Mouse (Mus musculus) ES-E14 (cell line): ENCODE results near the gene Gm4869. TPM values are rescaled to one million over a fixed set of nuclear protein-coding genes. Genes with fewer than 3 reads are reported as not detected.

Source experiments
- DNase-seq: peaks from one replicate; pipeline ENCODE4 v3.0.0-alpha.2; 2013; ENCODE audit warnings: low read depth, low spot score
- H3K27ac ChIP-seq: 2 replicates; pipeline ENCODE4 v1.5.1; 2012; ENCODE audit warnings: low read depth, mild to moderate bottlenecking, low read length, moderate library complexity, mixed read lengths; ENCODE audit not compliant: poor library complexity, insufficient read depth, severe bottlenecking
- H3K36me3 ChIP-seq: 2 replicates; pipeline ENCODE4 v1.6.1; 2012; ENCODE audit warnings: mild to moderate bottlenecking, low read length, moderate library complexity, mixed read lengths; ENCODE audit not compliant: control insufficient read depth, poor library complexity, insufficient read depth, severe bottlenecking
- H3K4me1 ChIP-seq, 2 experiments: fragments of 150-350 bp in 1 of 2; sonication (generic) in 1 of 2; 2 replicates each; pipeline ENCODE4 v1.6.1; 2012; ENCODE audit warnings: low read length in 2 of 2, mild to moderate bottlenecking in 1 of 2, mixed read lengths in 1 of 2; ENCODE audit not compliant: control insufficient read depth in 2 of 2, insufficient read depth in 2 of 2, poor library complexity in 1 of 2
- H3K4me3 ChIP-seq, 2 experiments: fragments of 150-350 bp in 1 of 2; sonication (generic) in 1 of 2; 2 replicates each; pipeline ENCODE4 v1.5.1; 2012; ENCODE audit warnings: low read length in 2 of 2, low read depth in 1 of 2, mild to moderate bottlenecking in 1 of 2, mixed read lengths in 1 of 2; ENCODE audit not compliant: insufficient read depth in 1 of 2, poor library complexity in 1 of 2, severe bottlenecking in 1 of 2
- H3K9ac ChIP-seq: 2 replicates; pipeline ENCODE4 v1.6.1; 2012; ENCODE audit warnings: low read depth, mild to moderate bottlenecking, low read length, mixed read lengths; ENCODE audit not compliant: poor library complexity, insufficient read depth, severe bottlenecking
- H3K9me3 ChIP-seq: fragments of 150-350 bp; sonication (generic); 2 replicates; pipeline ENCODE4 v1.6.1; 2012; ENCODE audit warnings: low read depth, mild to moderate bottlenecking, low read length; ENCODE audit not compliant: control insufficient read depth, insufficient read depth
- CHD2 ChIP-seq: IDR thresholded peaks from 2 replicates; pipeline ENCODE4 v1.6.1; 2014; ENCODE audit warnings: mild to moderate bottlenecking, low read depth, low read length, inconsistent platforms
- HCFC1 ChIP-seq: IDR thresholded peaks from 2 replicates; pipeline ENCODE4 v1.6.1; 2012; ENCODE audit warnings: low read length, inconsistent platforms, borderline replicate concordance; ENCODE audit not compliant: insufficient read depth
- MAFK ChIP-seq: IDR thresholded peaks from 2 replicates; pipeline ENCODE4 v1.6.1; 2014; ENCODE audit warnings: mild to moderate bottlenecking, low read depth, low read length, inconsistent platforms; ENCODE audit not compliant: insufficient read depth
- ZC3H11A ChIP-seq: IDR thresholded peaks from 2 replicates; pipeline ENCODE4 v1.6.1; 2012; ENCODE audit warnings: low read depth, mild to moderate bottlenecking, inconsistent platforms, low read length, borderline replicate concordance
- ZNF384 ChIP-seq: IDR thresholded peaks from 2 replicates; pipeline ENCODE4 v1.6.1; 2012; ENCODE audit warnings: low read depth, low read length, inconsistent platforms
- in situ Hi-C, 2 experiments: fragments of 600-800 bp; cut with MboI; formaldehyde crosslinking; loops; one replicate each; pipeline ENCODE4 v1.15.1; 2025; ENCODE audit warnings: low sequenced_read_pairs in 2 of 2, inconsistent platforms in 1 of 2; ENCODE audit not compliant: unreplicated experiment in 2 of 2
- total RNA-seq: library from RNA; depleted of rRNA; stranded (reverse); fragments of 300-350 nt; gene quantifications from 2 replicates; pipeline ENCODE4 v1.2.3, GENCODE M21; 2012; rRNA removed

The Gm4869 gene
- total RNA-seq, 1 experiment = 0.13 TPM

DNA sequence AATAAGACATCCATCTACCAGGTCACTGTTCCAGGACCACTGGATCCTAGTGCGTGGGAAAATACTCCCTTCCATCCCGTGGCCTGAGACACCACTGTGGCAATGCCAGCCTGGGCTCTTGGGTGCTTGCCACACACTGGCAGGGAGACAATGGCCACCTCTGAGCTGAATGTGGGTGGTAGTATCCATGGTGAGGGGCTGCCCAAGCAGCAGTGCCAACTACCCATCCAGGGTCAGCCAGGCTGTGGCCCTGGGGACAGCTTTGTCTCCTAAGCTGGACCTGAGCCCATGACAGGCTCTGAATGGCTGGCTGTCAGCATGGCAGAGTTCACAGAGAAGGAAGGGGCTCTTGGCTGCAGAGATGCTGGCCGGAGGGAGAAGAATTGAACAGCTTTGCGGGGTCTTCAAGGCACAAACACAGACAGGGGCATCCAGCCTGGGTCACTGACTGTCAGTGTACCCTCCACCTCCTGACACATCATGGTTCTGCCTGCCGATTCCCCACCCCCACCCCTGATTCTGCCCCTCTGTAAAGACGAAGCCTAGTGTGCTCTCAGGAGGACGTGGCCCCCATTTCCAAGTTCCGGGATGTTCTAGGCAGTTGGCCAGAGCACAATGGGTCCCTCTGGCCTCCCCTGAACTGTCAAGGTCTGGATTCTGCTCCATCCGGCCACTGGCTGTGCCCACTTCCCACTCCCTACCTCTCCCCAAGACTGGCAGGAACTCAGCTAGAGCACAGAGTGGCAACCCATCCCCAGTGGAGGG, 97.5 kb downstream of the Gm4869 start:
- Histone ChIP-seq H3K4me1 (no peaks in the 10 kb centered on the region), H3K36me3 (no peaks in the 10 kb centered on the region), H3K4me3 (no peak overlapping the region), H3K9ac (no peak overlapping the region), H3K27ac (no peak overlapping the region), H3K9me3 (no peaks in the 10 kb centered on the region)
- in situ Hi-C loops = loop anchor here (5.0 to 10.0 kb wide), 2 partner anchors 72 to 74 kb away; no protein-coding TSS in a partner anchor
- TF ChIP-seq ZC3H11A (no peak), HCFC1 (no peak), CHD2 (no peak), MAFK (no peak), ZNF384 (no peak)
- DNase-seq = no peak

Other genes with a start within 250 kb of the Gm4869 start
- 47.2 and 47.3 TPM in 2 replicates for gene Mad1l1, start 124.1 kb upstream of the Gm4869 start, total RNA-seq
- 49.6 and 67.7 TPM in 2 replicates for gene Nudt1, start 124.0 kb upstream of the Gm4869 start, total RNA-seq
- gene Mrm2, start 113.7 kb upstream of the Gm4869 start, total RNA-seq = 12.3 and 14.6 TPM in 2 replicates
- gene Snx8, start 56.4 kb upstream of the Gm4869 start, total RNA-seq = 27.9 and 41.4 TPM in 2 replicates
- gene Eif3b, start 26.3 kb upstream of the Gm4869 start, total RNA-seq = 196 and 273 TPM in 2 replicates
- 34.8 and 35.9 TPM in 2 replicates for gene Chst12, start 59.9 kb downstream of the Gm4869 start, total RNA-seq
- 0.89 TPM in 1 of 2 replicates, not detected in the other for gene Grifin, start 119.4 kb downstream of the Gm4869 start, total RNA-seq
- 13.3 and 28.1 TPM in 2 replicates for gene Lfng, start 161.7 kb downstream of the Gm4869 start, total RNA-seq
- gene Ttyh3, start 203.4 kb downstream of the Gm4869 start, total RNA-seq = 14.9 and 18.6 TPM in 2 replicates